Mouse (Mus musculus) cortical plate, adult 2 months (tissue): ENCODE data around the gene Mlkl. TPM values are rescaled to one million over a fixed set of nuclear protein-coding genes. Genes with fewer than 3 reads are reported as not detected.

ENCODE experiments used
- H3K27ac ChIP-seq: fragments of 200-500 bp; 2 replicates; pipeline ENCODE4 v1.5.1; 2012; ENCODE audit warnings: low read length, control low read depth, inconsistent platforms; ENCODE audit not compliant: insufficient read depth
- H3K4me1 ChIP-seq: fragments of 200-500 bp; 2 replicates; pipeline ENCODE4 v1.6.1; 2011; ENCODE audit warnings: low read length; ENCODE audit not compliant: control insufficient read depth, insufficient read depth
- H3K4me3 ChIP-seq: fragments of 200-500 bp; 2 replicates; pipeline ENCODE4 v1.5.1; 2011; ENCODE audit warnings: mild to moderate bottlenecking, low read length, control low read depth; ENCODE audit not compliant: insufficient read depth
- CTCF ChIP-seq: fragments of 200-500 bp; IDR thresholded peaks from 2 replicates; pipeline ENCODE4 v1.5.1; 2011; ENCODE audit warnings: mild to moderate bottlenecking, control low read depth, low read length; ENCODE audit not compliant: insufficient read depth; ENCODE audit errors: extremely low read depth
- POLR2A ChIP-seq: fragments of 200-500 bp; IDR thresholded peaks from 2 replicates; pipeline ENCODE4 v1.6.1; 2011; ENCODE audit warnings: mild to moderate bottlenecking, low read length, control low read depth; ENCODE audit not compliant: insufficient read depth; ENCODE audit errors: extremely low read depth
- polyA plus RNA-seq: library from polyadenylated mRNA; depleted of rRNA; stranded (reverse); fragments of >200 nt; gene quantifications from 2 replicates; pipeline ENCODE4 v1.2.3, GENCODE M21; 2012

The Mlkl gene
- polyA plus RNA-seq, 1 experiment, result 0.25 TPM

DNA sequence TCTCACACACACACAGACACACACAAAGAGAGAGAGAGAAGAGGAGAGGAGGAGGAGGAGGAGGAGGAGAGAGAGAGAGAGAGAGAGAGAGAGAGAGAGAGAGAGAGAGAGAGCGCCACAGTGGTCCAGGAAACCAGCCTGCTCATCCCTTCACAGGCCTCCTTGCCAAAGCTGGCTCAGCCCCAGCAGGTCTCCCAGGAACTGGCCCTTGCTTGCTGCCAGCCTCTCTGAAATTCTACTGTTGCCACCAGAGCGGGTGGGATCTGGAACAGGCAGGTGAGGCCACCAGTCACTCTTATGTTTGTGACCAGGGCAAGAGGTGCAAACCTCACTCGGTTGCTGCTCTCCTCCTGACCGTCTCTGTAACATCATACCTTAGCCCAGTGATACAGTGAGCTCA is 19.5 kb upstream of the Mlkl start:
- no peaks in the 10 kb centered on the region for H3K4me1 ChIP-seq
- TF ChIP-seq POLR2A, result no peak
- TF ChIP-seq CTCF, result no peak
- no peak overlapping the region for H3K27ac ChIP-seq
- H3K4me3 ChIP-seq, result no peak overlapping the region

DNA sequence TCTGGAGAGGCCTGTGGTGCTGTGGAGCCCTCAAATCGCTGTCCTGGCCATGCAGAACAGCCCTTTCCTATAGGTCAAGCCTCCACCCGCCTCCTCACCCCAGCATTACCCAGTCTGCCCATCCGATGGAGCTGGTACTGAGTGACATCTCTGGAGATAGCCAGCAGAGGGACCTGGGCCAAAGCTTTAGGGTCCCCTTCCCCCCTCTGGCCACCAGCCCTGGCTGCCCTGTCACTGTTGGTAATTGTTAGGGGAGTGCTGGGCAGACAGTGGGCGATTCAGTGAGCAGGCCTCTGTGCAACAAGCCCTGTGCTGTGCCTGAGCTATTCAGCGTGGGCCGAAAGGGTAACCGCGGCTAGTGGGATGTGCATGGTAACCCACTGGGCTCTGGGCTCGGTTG is 15.5 kb upstream of the Mlkl start:
- Histone ChIP-seq H3K27ac (peak overlapping the region; percentile 92), H3K4me1 (no peaks in the 10 kb centered on the region), H3K4me3 (no peak overlapping the region)
- TF ChIP-seq CTCF (no peak), POLR2A (no peak; the same call in 1 of the 2 replicates)

DNA sequence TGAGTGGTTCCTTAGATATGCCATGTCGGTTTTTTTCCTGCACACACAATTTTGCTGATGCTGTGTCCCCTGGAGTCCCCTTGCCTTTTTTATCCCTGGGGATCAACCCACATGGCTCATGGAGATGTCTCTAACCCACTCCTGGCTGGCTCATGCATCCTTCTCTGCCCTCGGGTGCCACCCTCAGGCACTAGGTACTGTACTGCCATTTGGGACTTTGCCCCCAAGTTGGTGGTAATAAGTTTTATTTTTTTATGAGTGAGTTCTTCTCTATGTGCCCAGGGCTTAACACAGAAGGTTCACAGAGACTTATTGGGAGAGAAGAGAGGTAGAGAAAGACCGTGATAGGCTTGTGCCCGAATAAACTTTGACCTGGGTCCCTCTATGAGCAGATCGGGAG is 14.3 kb upstream of the Mlkl start:
- 0 out of 2 replicates have a peak overlapping the region, but pooled peaks have one; percentile 35 for H3K27ac ChIP-seq
- H3K4me3 ChIP-seq, result no peak overlapping the region
- no peaks in the 10 kb centered on the region for H3K4me1 ChIP-seq
- no peak for TF ChIP-seq POLR2A
- no peak for TF ChIP-seq CTCF

DNA sequence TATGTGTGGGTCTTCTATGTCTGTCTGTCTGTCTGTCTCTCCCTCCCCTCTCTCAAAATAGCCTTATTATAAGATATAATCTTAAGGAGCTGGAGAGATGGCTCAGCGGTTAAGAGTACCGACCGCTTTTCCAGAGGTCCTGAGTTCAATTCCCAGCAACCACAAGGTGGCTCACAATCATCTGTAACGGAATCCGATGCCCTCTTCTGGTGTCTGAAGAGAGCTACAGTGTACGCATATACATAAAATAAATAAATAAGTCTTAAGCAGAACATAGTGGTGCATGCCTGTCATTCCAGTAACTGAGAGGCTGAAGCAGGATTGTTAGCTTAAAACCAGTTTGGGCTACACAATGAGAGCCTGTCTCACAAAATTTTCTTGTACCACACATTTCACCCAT is 12.6 kb upstream of the Mlkl start:
- TF ChIP-seq POLR2A (no peak), CTCF (no peak)
- H3K4me3 ChIP-seq, result no peak overlapping the region
- no peaks in the 10 kb centered on the region for H3K4me1 ChIP-seq
- no peak overlapping the region for H3K27ac ChIP-seq

DNA sequence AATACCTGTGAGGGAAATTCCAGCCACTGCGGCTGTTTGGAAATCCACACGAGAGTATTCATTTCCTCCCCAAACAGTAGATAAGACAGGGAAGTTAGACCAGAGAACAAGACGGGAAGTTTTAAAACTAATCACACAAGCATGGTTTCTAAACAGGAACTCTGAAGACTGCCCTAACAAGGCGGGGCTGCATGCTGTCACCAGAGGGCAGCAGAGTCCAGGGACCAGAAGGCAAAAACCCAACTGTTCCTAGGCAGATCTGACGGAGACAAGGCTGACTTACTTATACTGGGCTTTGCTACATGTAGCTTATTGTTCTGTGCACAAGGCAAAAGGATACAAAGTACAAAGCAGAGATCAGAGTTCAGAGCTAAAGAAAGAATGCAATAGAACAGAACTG is 5.2 kb upstream of the Mlkl start:
- Histone ChIP-seq H3K27ac (no peak overlapping the region), H3K4me3 (no peak overlapping the region), H3K4me1 (no peaks in the 10 kb centered on the region)
- TF ChIP-seq CTCF (peak; percentile 99), POLR2A (no peak)

DNA sequence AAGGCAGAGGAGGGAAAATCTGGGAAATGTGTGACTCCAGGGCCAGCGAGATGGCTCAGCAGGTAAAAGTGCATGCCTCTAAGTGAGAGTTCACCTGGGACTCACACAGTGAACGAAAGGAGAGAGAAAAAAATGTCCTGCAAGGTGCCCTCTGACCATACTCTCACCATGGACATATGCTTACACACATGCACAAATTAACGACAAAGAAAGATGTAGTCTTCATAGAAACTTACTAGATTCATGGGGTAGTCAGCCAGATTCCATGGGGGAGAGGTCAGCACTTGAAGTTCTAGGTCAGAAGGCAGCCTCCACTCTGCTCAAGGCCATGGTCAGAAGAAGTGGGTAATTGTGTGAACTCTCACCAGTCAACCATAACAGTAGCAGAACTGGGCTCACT is 2.2 kb upstream of the Mlkl start:
- Histone ChIP-seq H3K4me1 (no peaks in the 10 kb centered on the region), H3K4me3 (no peak overlapping the region), H3K27ac (no peak overlapping the region)
- TF ChIP-seq CTCF (no peak), POLR2A (no peak)

DNA sequence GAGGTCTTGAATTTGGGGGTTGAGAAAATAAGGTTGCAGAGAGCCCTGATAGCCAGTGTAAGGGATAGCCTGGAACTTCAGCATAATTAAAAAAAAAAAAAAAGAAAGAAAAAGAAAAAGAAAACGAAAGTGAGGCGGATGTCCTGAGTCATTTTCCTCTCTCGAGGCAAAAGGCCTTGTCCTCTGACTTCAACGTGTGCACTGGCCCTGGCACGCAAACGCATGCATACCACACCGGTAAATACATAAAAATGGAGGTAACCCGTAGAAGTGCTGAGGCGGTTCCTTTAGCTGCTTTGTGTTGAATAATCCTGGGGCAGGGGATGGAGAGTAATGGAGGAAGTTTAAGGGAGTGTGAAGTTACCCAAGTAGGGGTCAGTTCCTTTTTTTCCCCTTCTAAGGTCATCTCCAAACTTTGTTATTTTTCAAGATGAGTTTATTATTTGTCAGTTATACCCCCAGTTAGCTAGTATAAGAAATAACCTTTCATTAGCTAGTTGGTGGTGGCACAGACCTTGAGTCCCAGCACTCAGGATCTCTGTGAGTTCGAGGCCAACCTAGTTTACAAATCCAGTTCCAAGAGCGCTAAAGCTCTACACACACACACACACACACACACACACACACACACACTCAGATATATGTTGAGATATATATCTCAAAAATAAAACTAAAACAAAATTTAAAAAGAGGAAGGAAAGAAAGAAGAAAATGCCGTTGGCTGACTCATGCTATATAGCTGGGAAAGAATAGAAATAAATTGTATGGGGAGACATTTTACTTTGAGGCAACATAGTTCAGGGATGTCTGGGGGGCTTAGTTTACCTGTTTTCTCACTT is 612 bp upstream of the Mlkl start:
- no peak overlapping the region for H3K27ac ChIP-seq
- TF ChIP-seq POLR2A, result no peak
- TF ChIP-seq CTCF, result no peak
- H3K4me1 ChIP-seq, result no peaks in the 10 kb centered on the region
- H3K4me3 ChIP-seq, result no peak overlapping the region; the same call in 1 of the 2 replicates

DNA sequence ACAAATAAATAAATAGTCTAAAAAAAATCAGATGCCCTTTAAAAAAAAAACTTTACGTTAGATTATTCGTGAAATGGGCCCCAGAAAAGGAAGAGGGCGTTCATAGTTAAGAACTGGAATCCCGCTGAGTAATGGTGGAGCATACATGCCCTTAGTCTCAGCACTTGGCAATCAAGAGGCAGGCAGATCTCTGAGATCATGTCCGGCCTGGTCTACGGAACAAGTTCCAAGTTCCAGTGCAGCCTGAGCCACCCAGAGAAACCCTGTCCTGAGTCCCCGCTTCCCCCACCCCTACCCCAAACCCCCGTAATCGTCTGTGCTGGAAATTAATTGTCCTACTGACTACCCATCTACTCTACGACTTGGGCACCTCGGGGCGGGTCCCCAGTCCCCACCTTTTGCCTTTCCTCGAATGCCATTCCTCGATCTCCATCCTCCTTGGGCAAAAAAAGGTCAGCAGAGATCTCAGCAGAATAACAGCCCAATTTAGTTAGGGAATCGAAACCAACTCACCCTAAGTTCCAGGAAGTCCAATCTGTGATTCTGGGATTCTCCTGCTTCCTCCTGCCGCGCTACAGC is 577 bp downstream of the Mlkl start:
- no peak for TF ChIP-seq POLR2A
- TF ChIP-seq CTCF, result no peak
- H3K4me3 ChIP-seq, result peak overlapping the region; percentile 33; the same call in 1 of the 2 replicates
- no peaks in the 10 kb centered on the region for H3K4me1 ChIP-seq
- H3K27ac ChIP-seq, result no peak overlapping the region

DNA sequence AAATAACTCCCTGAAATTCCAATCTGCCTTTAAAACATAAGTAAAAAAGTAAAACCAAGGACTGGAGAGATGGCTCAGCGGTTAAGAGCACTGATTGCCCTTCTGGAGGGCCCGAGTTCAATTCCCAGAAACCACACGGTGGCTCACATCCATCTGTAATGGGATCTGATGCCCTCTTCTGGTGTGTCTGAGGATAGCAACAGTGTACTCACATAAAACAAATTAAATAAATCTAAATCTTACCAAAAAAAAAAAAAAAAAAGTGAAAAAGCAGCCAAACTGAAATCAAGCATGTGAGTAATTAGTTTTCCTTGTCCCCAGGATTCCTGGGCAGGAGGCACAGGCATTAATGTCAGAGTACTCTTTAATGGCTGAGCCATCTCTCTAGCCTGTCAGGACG is 1.3 kb downstream of the Mlkl start:
- H3K27ac ChIP-seq, result no peak overlapping the region
- H3K4me3 ChIP-seq, result no peak overlapping the region
- no peak for TF ChIP-seq POLR2A
- no peak for TF ChIP-seq CTCF
- H3K4me1 ChIP-seq, result no peaks in the 10 kb centered on the region
